Mouse (Mus musculus) spleen, adult 2 months (tissue): ENCODE data around the gene Gja1.
"Not testable (repeated sequence)": the region's sequence is repeated elsewhere in the genome, so short reads cannot be mapped to it uniquely, and the experiment has no call there.

Experiments
- CTCF ChIP-seq: fragments of 200-500 bp; IDR thresholded peaks from 2 replicates; pipeline ENCODE4 v1.5.1; 2011; ENCODE audit warnings: mild to moderate bottlenecking, inconsistent platforms; ENCODE audit not compliant: insufficient read depth, insufficient read length, insufficient replicate concordance; ENCODE audit errors: extremely low read depth
- POLR2A ChIP-seq: fragments of 200-500 bp; IDR thresholded peaks from 2 replicates; pipeline ENCODE4 v1.6.1; 2011; ENCODE audit warnings: low read depth, low read length, inconsistent platforms

DNA sequence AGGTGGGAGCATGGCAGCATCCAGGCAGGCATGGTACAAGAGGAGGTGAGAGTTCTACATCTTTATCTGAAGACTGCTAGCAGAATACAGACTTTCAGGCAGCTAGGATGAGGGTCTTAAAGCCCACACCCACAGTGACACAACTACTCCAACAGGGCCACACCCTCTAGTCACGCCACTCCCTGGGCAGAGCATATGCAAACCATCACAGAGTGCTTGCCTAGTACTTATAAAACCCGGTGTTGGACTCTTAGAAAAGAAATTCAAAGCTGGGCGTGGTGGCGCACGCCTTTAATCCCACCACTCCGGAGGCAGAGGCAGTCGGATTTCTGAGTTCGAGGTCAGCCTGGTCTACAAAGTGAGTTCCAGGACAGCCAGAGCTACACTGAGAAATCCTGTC is 24.3 kb downstream of the Gja1 start:
- not testable (repeated sequence) for TF ChIP-seq CTCF, POLR2A
